Mouse (Mus musculus) adrenal gland, postnatal 25 days (tissue): ENCODE results near the gene Ttn. TPM values are rescaled to one million over a fixed set of nuclear protein-coding genes. Genes with fewer than 3 reads are reported as not detected.

ENCODE experiments used
- DNase-seq: peaks from one replicate; pipeline ENCODE4 v3.0.0; 2021; ENCODE audit warnings: mixed read lengths
- total RNA-seq: library from RNA; stranded (reverse); gene quantifications from 2 replicates; pipeline ENCODE4 v1.2.3, GENCODE M21; 2021

Gene Ttn
- total RNA-seq, 1 experiment from 2014 or later, result 0.91 TPM

GRCm38 (mm10) chr2:76820472-76820871, 161.9 kb downstream of the Ttn start:
- no peak for DNase-seq

- DNase-seq, result no peak
Measured at GRCm38 (mm10) chr2:76817796-76818195, 164.6 kb downstream of the Ttn start.

- no peak for DNase-seq
Measured at GRCm38 (mm10) chr2:76814048-76814817, 168.1 kb downstream of the Ttn start.

- no peak for DNase-seq
Measured at GRCm38 (mm10) chr2:76811160-76811559, 171.2 kb downstream of the Ttn start.

GRCm38 (mm10) chr2:76808334-76808733, 174.0 kb downstream of the Ttn start:
- DNase-seq, result no peak

- DNase-seq, result no peak
Measured at GRCm38 (mm10) chr2:76807284-76807683, 175.1 kb downstream of the Ttn start.

GRCm38 (mm10) chr2:76806861-76807260, 175.5 kb downstream of the Ttn start:
- no peak for DNase-seq

GRCm38 (mm10) chr2:76806376-76806775, 176.0 kb downstream of the Ttn start:
- DNase-seq, result no peak

- DNase-seq, result no peak
Measured at GRCm38 (mm10) chr2:76805191-76805892, 177.0 kb downstream of the Ttn start.

GRCm38 (mm10) chr2:76784171-76784570, 198.2 kb downstream of the Ttn start:
- no peak for DNase-seq

GRCm38 (mm10) chr2:76780792-76781191, 201.6 kb downstream of the Ttn start:
- DNase-seq, result no peak

GRCm38 (mm10) chr2:76769831-76770230, 212.5 kb downstream of the Ttn start:
- no peak for DNase-seq

GRCm38 (mm10) chr2:76767231-76767630, 215.1 kb downstream of the Ttn start:
- DNase-seq, result no peak

- no peak for DNase-seq
Measured at GRCm38 (mm10) chr2:76764526-76764925, 217.8 kb downstream of the Ttn start.

GRCm38 (mm10) chr2:76762154-76762553, 220.2 kb downstream of the Ttn start:
- DNase-seq, result no peak

GRCm38 (mm10) chr2:76756461-76756860, 225.9 kb downstream of the Ttn start:
- DNase-seq, result no peak

GRCm38 (mm10) chr2:76751993-76752392, 230.4 kb downstream of the Ttn start:
- DNase-seq, result no peak

- DNase-seq, result no peak
Measured at GRCm38 (mm10) chr2:76749341-76750110, 232.8 kb downstream of the Ttn start.

GRCm38 (mm10) chr2:76748696-76749095, 233.7 kb downstream of the Ttn start:
- DNase-seq, result no peak

- no peak for DNase-seq
Measured at GRCm38 (mm10) chr2:76719650-76720049, 262.7 kb downstream of the Ttn start.

- DNase-seq, result no peak
Measured at GRCm38 (mm10) chr2:76714984-76715383, 267.4 kb downstream of the Ttn start.

- DNase-seq, result no peak
Measured at GRCm38 (mm10) chr2:76708512-76708911, 273.8 kb downstream of the Ttn start.

GRCm38 (mm10) chr2:76705655-76706054, 276.7 kb downstream of the Ttn start:
- DNase-seq, result no peak
